Mouse (Mus musculus) limb, embryonic 12.5 days (tissue): ENCODE data around the gene Gprin3. TPM values are rescaled to one million over a fixed set of nuclear protein-coding genes. Genes with fewer than 3 reads are reported as not detected.

Source experiments
- ATAC-seq: fragments of 200-750 bp; cut with Nextera tagmentation; 2 replicates; pipeline ENCODE4 v1.8.0; 2017; ENCODE audit warnings: low read depth, moderate TSS enrichment; ENCODE audit not compliant: insufficient number of reproducible peaks, insufficient read depth, low FRiP score, low TSS enrichment
- H3K27ac ChIP-seq: fragments of 300-500 bp; sonication (generic); 2 replicates; pipeline ENCODE4 v1.5.1; 2016; ENCODE audit warnings: mild to moderate bottlenecking, moderate library complexity
- H3K27me3 ChIP-seq: fragments of 300-500 bp; sonication (generic); 2 replicates; pipeline ENCODE4 v1.6.1; 2016; ENCODE audit warnings: mild to moderate bottlenecking, moderate library complexity
- H3K36me3 ChIP-seq: fragments of 300-500 bp; sonication (generic); 2 replicates; pipeline ENCODE4 v1.6.1; 2016; ENCODE audit warnings: mild to moderate bottlenecking, moderate library complexity
- H3K4me1 ChIP-seq: fragments of 300-500 bp; sonication (generic); replicated peaks from 2 replicates; pipeline ENCODE4 v1.6.1; 2016
- H3K4me2 ChIP-seq: fragments of 300-500 bp; sonication (generic); 2 replicates; pipeline ENCODE4 v1.6.1; 2016; ENCODE audit warnings: mild to moderate bottlenecking, moderate library complexity
- H3K4me3 ChIP-seq: fragments of 300-500 bp; sonication (generic); replicated peaks from 2 replicates; pipeline ENCODE4 v1.5.1; 2016; ENCODE audit warnings: mild to moderate bottlenecking
- H3K9ac ChIP-seq: fragments of 300-500 bp; sonication (generic); replicated peaks from 2 replicates; pipeline ENCODE4 v1.6.1; 2016; ENCODE audit warnings: mild to moderate bottlenecking, moderate library complexity
- H3K9me3 ChIP-seq: fragments of 300-500 bp; sonication (generic); 2 replicates; pipeline ENCODE4 v1.6.1; 2016; ENCODE audit warnings: mild to moderate bottlenecking, moderate library complexity
- WGBS: fragments of 180-500 bp; shearing (Covaris S2); methylation state at CpG from one replicate; pipeline ENCODE4 v1.1.7; 2016; 5-methylcytosine and 5-hydroxymethylcytosine counted together
- polyA plus RNA-seq: library from polyadenylated mRNA; unstranded; fragments of >200 nt; fragmentation: Nextera tagmentation; extraction: Ambion mirVana; gene quantifications from 2 replicates; pipeline ENCODE4 v1.2.1, GENCODE M21; 2016

Gprin3 gene
- 0.82 and 0.93 TPM in 2 replicates for polyA plus RNA-seq

- Histone ChIP-seq H3K4me1 (peaks cover 3% of the 10 kb centered on the region; the same call in 1 of the 2 replicates), H3K4me2 (peak within 1 kb of the TSS; percentile 86), H3K9me3 (no peaks in the 10 kb centered on the region), H3K27me3 (no peaks in the 10 kb centered on the region), H3K36me3 (no peaks in the 10 kb centered on the region), H3K4me3 (peak within 1 kb of the TSS; percentile 50), H3K27ac (peak within 1 kb of the TSS; percentile 56; the same call in 1 of the 2 replicates), H3K9ac (peak within 1 kb of the TSS; percentile 72)
- peak; percentile 91 for ATAC-seq
- 7% methylated on average over 34 of the region's 34 CpGs for WGBS
These were observed at the start of gene Gprin3 for GRCm38 (mm10) chr6:59425824-59426533. Gene Gprin3, minus strand, starts transcription at chr6:59426294.

- Histone ChIP-seq H3K9ac (no peak overlapping the region), H3K4me1 (no peaks in the 10 kb centered on the region), H3K27me3 (no peaks in the 10 kb centered on the region), H3K4me3 (no peak overlapping the region), H3K9me3 (no peaks in the 10 kb centered on the region), H3K36me3 (no peaks in the 10 kb centered on the region), H3K4me2 (no peak overlapping the region), H3K27ac (no peak overlapping the region)
- no peak for ATAC-seq
These were observed 32.8 kb upstream of the Gprin3 start for GRCm38 (mm10) chr6:59458861-59459260.

GRCm38 (mm10) chr6:59456116-59456515 is 30.0 kb upstream of the Gprin3 start:
- Histone ChIP-seq H3K27ac (no peak overlapping the region), H3K27me3 (no peaks in the 10 kb centered on the region), H3K9me3 (no peaks in the 10 kb centered on the region), H3K9ac (no peak overlapping the region), H3K4me1 (no peaks in the 10 kb centered on the region), H3K4me2 (no peak overlapping the region), H3K36me3 (no peaks in the 10 kb centered on the region), H3K4me3 (no peak overlapping the region)
- WGBS: 78% methylated on average over 1 of the region's 1 CpGs
- no peak for ATAC-seq

DNA sequence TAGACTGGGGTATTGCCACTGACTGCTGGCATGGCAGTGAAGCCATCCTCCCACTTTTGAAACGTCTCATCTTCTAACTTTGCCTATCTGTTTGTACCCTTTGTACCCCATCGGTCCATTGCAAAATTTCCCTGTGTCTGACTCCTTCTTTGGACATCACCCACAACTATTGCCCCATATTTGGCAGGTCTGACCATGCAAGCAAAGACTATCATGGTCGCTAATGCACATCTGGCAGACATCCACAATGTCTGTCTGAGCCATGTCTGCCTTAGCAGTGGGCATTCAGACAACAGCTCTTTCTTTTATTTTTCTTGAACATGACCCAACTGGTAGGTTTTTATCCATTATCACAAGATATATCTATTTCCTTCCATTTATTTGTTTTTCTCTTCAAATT is 25.3 kb upstream of the Gprin3 start:
- Histone ChIP-seq H3K9ac (no peak overlapping the region), H3K27me3 (no peaks in the 10 kb centered on the region), H3K4me3 (no peak overlapping the region), H3K4me1 (no peaks in the 10 kb centered on the region), H3K27ac (no peak overlapping the region), H3K36me3 (no peaks in the 10 kb centered on the region), H3K4me2 (no peak overlapping the region), H3K9me3 (no peaks in the 10 kb centered on the region)
- no peak for ATAC-seq
- 83% methylated on average over 3 of the region's 3 CpGs for WGBS

DNA sequence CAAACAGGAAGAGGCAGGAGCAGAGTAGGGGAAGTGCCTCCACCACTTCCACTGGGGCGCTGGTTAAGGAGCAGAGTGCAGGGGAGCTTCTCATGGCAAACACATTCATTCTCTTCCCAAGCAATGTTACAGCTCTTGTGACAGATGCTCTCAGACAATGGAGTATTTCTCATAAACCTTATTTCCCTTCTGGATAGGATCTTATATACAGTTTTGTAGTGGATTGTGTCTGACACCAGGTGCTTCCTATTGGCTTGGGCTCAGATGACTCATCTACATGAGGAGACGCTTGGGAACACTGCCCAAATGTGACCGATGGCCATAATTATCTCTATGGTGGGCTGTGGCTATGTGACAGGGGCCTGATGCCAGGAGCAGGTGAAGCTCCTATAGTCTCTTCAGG is 19.0 kb upstream of the Gprin3 start:
- H3K4me2 ChIP-seq: no peak overlapping the region
- ATAC-seq: no peak
- H3K36me3 ChIP-seq: no peaks in the 10 kb centered on the region
- H3K27me3 ChIP-seq: no peaks in the 10 kb centered on the region
- H3K4me3 ChIP-seq: no peak overlapping the region
- H3K9ac ChIP-seq: no peak overlapping the region
- WGBS: 77% methylated on average over 3 of the region's 3 CpGs
- no peaks in the 10 kb centered on the region for H3K4me1 ChIP-seq
- H3K27ac ChIP-seq: no peak overlapping the region
- H3K9me3 ChIP-seq: no peaks in the 10 kb centered on the region

GRCm38 (mm10) chr6:59435906-59436305 is 9.8 kb upstream of the Gprin3 start:
- H3K36me3 ChIP-seq: no peaks in the 10 kb centered on the region
- H3K4me2 ChIP-seq: no peak overlapping the region
- WGBS: 64% methylated on average over 3 of the region's 3 CpGs
- no peak for ATAC-seq
- no peaks in the 10 kb centered on the region for H3K4me1 ChIP-seq
- no peaks in the 10 kb centered on the region for H3K27me3 ChIP-seq
- H3K9me3 ChIP-seq: no peaks in the 10 kb centered on the region
- H3K4me3 ChIP-seq: no peak overlapping the region
- no peak overlapping the region for H3K9ac ChIP-seq
- no peak overlapping the region for H3K27ac ChIP-seq

GRCm38 (mm10) chr6:59433116-59433515 is 7.0 kb upstream of the Gprin3 start:
- H3K36me3 ChIP-seq: no peaks in the 10 kb centered on the region
- no peaks in the 10 kb centered on the region for H3K9me3 ChIP-seq
- ATAC-seq: no peak
- H3K27me3 ChIP-seq: no peaks in the 10 kb centered on the region
- WGBS: 64% methylated on average over 1 of the region's 1 CpGs
- H3K9ac ChIP-seq: no peak overlapping the region
- no peaks in the 10 kb centered on the region for H3K4me1 ChIP-seq
- no peak overlapping the region for H3K4me3 ChIP-seq
- no peak overlapping the region for H3K27ac ChIP-seq
- no peak overlapping the region for H3K4me2 ChIP-seq

GRCm38 (mm10) chr6:59426534-59426885 is 416 bp upstream of the Gprin3 start:
- 49% methylated on average over 3 of the region's 3 CpGs for WGBS
- peak overlapping the region; percentile 86 for H3K4me2 ChIP-seq
- ATAC-seq: 0 out of 2 replicates have a peak, but pooled peaks have one; percentile 40
- H3K27ac ChIP-seq: peak overlapping the region; percentile 56; the same call in 1 of the 2 replicates
- peaks cover 3% of the 10 kb centered on the region; the same call in 1 of the 2 replicates for H3K4me1 ChIP-seq
- H3K9ac ChIP-seq: peak overlapping the region; percentile 72
- H3K9me3 ChIP-seq: no peaks in the 10 kb centered on the region
- H3K4me3 ChIP-seq: peak overlapping the region; percentile 50
- no peaks in the 10 kb centered on the region for H3K27me3 ChIP-seq
- H3K36me3 ChIP-seq: no peaks in the 10 kb centered on the region

- no peak overlapping the region for H3K4me3 ChIP-seq
These were observed 988 bp downstream of the Gprin3 start for GRCm38 (mm10) chr6:59424871-59425740.

GRCm38 (mm10) chr6:59423836-59424235 is 2.3 kb downstream of the Gprin3 start:
- Histone ChIP-seq H3K4me1 (peaks cover 3% of the 10 kb centered on the region; the same call in 1 of the 2 replicates), H3K4me2 (no peak overlapping the region), H3K27me3 (no peaks in the 10 kb centered on the region), H3K9ac (no peak overlapping the region), H3K27ac (no peak overlapping the region), H3K4me3 (no peak overlapping the region), H3K36me3 (no peaks in the 10 kb centered on the region), H3K9me3 (no peaks in the 10 kb centered on the region)
- no peak for ATAC-seq
- 63% methylated on average over 1 of the region's 1 CpGs for WGBS

More at GRCm38 (mm10) chr6:59424871-59425740, 988 bp downstream of the Gprin3 start:
- peaks cover 3% of the 10 kb centered on the region; the same call in 1 of the 2 replicates for H3K4me1 ChIP-seq
- H3K9me3 ChIP-seq: no peaks in the 10 kb centered on the region
- WGBS: 78% methylated on average over 10 of the region's 10 CpGs
- ATAC-seq: no peak
- H3K27ac ChIP-seq: no peak overlapping the region
- H3K4me2 ChIP-seq: peak overlapping the region; percentile 86; the same call in 1 of the 2 replicates
- no peak overlapping the region for H3K9ac ChIP-seq
- H3K36me3 ChIP-seq: no peaks in the 10 kb centered on the region
- no peaks in the 10 kb centered on the region for H3K27me3 ChIP-seq

DNA sequence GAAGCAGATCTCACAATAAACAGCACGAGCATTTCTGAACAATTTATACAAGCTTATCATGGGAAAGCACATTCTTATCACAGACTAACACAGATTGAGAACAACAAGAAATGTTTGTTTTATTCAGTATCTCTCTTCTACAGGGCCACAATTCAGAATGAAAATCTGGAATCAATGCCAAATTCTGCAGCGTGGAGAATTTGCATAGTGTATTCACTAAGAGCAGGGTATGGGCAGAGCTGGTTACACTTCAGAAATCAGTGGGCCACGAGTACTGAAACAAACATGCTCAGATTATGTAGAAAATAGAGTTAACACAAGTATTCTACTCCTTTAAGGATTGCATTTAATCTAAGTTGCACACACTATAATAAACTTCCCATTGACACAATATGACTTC is 6.8 kb downstream of the Gprin3 start:
- Histone ChIP-seq H3K4me1 (no peaks in the 10 kb centered on the region), H3K27ac (no peak overlapping the region), H3K9ac (no peak overlapping the region), H3K4me2 (no peak overlapping the region), H3K9me3 (no peaks in the 10 kb centered on the region), H3K4me3 (no peak overlapping the region), H3K36me3 (no peaks in the 10 kb centered on the region), H3K27me3 (no peaks in the 10 kb centered on the region)
- WGBS: 71% methylated on average over 3 of the region's 3 CpGs
- ATAC-seq: no peak
